Mouse (Mus musculus) spleen, adult 2 months (tissue): ENCODE data around the gene Mrgprf.

Experiments
- CTCF ChIP-seq: fragments of 200-500 bp; IDR thresholded peaks from 2 replicates; pipeline ENCODE4 v1.5.1; 2011; ENCODE audit warnings: mild to moderate bottlenecking, inconsistent platforms; ENCODE audit not compliant: insufficient read depth, insufficient read length, insufficient replicate concordance; ENCODE audit errors: extremely low read depth
- POLR2A ChIP-seq: fragments of 200-500 bp; IDR thresholded peaks from 2 replicates; pipeline ENCODE4 v1.6.1; 2011; ENCODE audit warnings: low read depth, low read length, inconsistent platforms

GRCm38 (mm10) chr7:145308866-145309265 lies 8.2 kb downstream of the Mrgprf start:
- TF ChIP-seq CTCF (no peak), POLR2A (no peak)
